Mouse (Mus musculus): ENCODE results near the gene Skap1.

DNA sequence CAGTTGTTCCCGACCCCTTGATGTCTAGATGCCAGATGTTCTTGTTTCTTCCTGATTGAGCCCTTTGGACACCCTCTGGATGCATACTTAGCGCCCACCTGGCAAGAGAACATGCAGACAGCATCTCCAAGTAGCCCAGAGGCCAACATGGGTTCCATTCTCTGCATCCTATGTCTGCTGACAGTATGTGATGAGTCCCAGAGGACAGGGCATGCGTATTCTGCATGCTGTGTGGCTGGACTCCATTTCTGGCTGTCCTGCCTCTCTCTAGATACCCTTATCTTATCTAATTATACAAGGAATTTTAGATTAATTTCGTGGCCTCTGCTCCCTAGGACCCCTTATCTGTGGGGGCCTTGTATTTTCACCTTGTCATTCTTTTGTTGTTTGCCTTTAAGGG, 2.6 kb upstream of the Skap1 start:
- TF ChIP-seq POLR2A (IDR thresholded peaks at IDR 0.05; ENCODE audit: low read depth, low read length) (no peak), CTCF (conservative IDR thresholded peaks at IDR 0.05; ENCODE audit: insufficient read depth, insufficient read length, low read depth, low read length) (no peak)
